Mouse (Mus musculus): ENCODE data around the gene Orai1. TPM values are rescaled to one million over a fixed set of nuclear protein-coding genes. Genes with fewer than 3 reads are reported as not detected.

Orai1 gene
- polyA plus RNA-seq, 1 experiment from 2014 or later = 18.2 TPM

DNA sequence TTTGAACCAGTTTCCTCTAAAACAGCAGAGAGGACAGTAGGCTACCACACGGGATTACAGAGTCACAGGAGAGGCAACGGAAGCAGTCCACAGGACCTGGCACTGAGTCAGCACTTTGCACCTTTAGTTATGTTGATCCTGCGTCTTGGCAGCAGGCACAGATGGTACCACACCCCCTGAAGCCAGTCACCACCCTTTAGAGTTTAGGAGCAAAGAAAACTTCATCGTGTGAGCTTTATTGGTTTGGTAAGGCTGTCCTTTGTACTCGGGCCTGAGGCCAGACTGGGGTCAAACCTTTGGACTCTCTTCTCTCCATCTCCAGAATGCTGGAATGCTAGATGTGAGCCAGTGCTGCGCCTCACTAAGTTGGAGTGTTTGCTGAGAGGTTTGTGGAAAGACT is 20.7 kb downstream of the Orai1 start:
- peak overlapping the region; percentile 43; the same call in 1 of the 2 replicates for H3K27ac ChIP-seq
- WGBS = 25% methylated on average over 6 of the region's 6 CpGs
- ATAC-seq (ENCODE audit: insufficient number of reproducible peaks, low FRiP score, low TSS enrichment, low read depth) = peak; percentile 27; the same call in 1 of the 2 replicates
- H3K27me3 ChIP-seq = no peaks in the 10 kb centered on the region
- H3K9ac ChIP-seq = no peak overlapping the region
- no peaks in the 10 kb centered on the region for H3K9me3 ChIP-seq
- H3K4me1 ChIP-seq = peaks cover 22% of the 10 kb centered on the region
- H3K4me3 ChIP-seq = no peak overlapping the region
- no peak overlapping the region for H3K4me2 ChIP-seq
- peaks cover 11% of the 10 kb centered on the region; the same call in 1 of the 2 replicates for H3K36me3 ChIP-seq

DNA sequence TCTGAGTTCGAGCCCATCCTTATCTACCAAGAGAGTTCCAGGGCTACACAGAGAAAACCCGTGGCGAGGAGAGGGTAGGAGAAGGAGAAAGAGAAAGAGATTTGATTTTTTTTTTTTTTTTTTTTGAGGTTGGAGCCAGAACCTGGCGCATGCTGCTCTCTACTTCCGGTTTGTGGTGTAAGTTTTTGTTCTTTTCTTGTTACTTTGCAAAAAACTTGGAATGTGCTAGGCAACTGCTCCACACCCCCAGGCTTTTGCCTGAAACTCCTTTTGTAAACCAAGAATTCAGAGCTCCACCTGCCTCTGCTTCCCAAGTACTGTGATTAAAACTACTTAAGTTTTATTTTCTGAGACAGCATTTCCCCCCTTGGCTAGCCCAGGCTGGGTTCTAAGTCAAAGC is 23.2 kb downstream of the Orai1 start:
- no peak for ATAC-seq (ENCODE audit: insufficient number of reproducible peaks, low FRiP score, low TSS enrichment, low read depth)
- Histone ChIP-seq H3K4me2 (no peak overlapping the region), H3K9ac (no peak overlapping the region), H3K27ac (no peak overlapping the region), H3K36me3 (no peaks in the 10 kb centered on the region), H3K27me3 (no peaks in the 10 kb centered on the region), H3K9me3 (no peaks in the 10 kb centered on the region), H3K4me1 (peaks cover 22% of the 10 kb centered on the region), H3K4me3 (no peak overlapping the region)
- WGBS = 79% methylated on average over 5 of the region's 5 CpGs

DNA sequence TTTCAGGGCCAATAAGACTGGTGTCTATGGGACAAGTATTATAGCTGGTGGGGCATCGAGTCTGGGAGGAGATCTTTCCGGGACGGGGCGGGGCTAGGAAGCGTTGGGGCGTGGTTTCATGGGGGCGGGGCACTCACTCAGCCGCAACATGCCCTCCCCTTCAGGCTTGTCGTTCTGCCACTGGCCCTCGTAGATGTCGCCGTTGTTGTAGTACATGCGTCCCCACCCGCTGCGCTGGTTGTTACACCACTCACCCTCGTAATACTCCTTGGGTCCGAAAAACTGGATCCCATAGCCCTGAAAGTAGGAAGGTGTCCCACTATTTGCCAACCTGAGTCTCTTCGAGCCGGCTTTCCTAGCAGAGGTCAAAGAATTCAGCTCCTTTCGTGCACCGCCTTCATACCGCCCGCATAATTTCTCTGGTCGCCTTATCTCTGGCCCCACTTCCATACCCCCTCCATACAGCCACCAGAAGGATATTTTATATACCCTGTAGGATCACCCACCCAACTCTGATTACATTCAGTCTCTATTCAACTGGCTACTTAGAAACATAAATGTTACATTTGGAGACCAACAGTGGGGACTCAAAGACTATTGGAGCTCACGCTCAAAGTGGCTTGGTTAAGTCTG is 24.4 kb downstream of the Orai1 start:
- Histone ChIP-seq H3K27ac (no peak overlapping the region), H3K27me3 (no peaks in the 10 kb centered on the region), H3K4me3 (peak overlapping the region; percentile 31), H3K36me3 (no peaks in the 10 kb centered on the region), H3K9me3 (no peaks in the 10 kb centered on the region), H3K4me2 (peak overlapping the region; percentile 53), H3K4me1 (peaks cover 22% of the 10 kb centered on the region), H3K9ac (no peak overlapping the region)
- WGBS = 5% methylated on average over 25 of the region's 25 CpGs
- ATAC-seq (ENCODE audit: insufficient number of reproducible peaks, low FRiP score, low TSS enrichment, low read depth) = 0 out of 2 replicates have a peak, but pooled peaks have one; percentile 38

DNA sequence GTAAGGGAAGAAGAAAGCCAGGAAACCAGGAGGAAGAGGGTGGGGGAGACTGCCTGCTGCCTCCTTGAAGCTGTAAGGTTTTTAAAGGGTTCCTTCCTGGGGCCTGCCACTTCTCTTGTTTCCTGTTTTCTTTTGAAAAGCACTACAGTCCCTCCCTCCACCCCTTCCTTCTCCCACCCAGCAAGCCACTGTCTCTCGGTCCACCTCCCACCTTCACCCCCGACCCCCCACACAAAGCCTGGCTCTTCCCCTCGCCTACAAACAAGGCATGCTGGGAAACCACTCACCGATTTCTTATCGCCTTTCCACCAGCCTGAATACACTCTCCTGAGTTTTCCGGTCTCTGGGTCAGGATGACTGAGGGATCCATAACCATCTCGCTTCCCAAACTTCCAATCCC is 25.9 kb downstream of the Orai1 start:
- no peak overlapping the region for H3K4me2 ChIP-seq
- WGBS = 60% methylated on average over 7 of the region's 7 CpGs
- H3K4me3 ChIP-seq = no peak overlapping the region
- no peak for ATAC-seq (ENCODE audit: insufficient number of reproducible peaks, low FRiP score, low TSS enrichment, low read depth)
- no peak overlapping the region for H3K27ac ChIP-seq
- H3K4me1 ChIP-seq = peaks cover 17% of the 10 kb centered on the region
- no peak overlapping the region for H3K9ac ChIP-seq
- H3K27me3 ChIP-seq = no peaks in the 10 kb centered on the region
- no peaks in the 10 kb centered on the region for H3K36me3 ChIP-seq
- H3K9me3 ChIP-seq = no peaks in the 10 kb centered on the region

DNA sequence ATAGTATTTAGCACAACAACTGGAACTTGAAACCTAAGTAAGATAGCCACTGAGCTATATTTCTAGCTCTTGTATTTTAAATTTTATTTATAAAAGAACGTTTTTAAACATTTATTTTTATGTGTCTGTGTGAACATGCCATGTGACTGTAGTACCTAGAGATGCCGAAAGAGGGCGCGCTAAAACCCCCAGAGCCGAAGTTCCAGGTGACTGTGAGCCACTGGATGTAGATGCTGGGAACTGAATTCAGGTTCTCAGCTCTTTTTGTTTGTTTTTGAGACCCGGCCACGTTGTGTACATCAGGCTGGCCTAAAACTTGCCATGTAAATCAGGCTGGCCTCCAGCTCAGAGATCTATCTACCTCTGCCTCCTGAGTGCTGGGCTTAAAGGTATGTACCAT is 29.0 kb downstream of the Orai1 start:
- Histone ChIP-seq H3K9ac (no peak overlapping the region), H3K27me3 (no peaks in the 10 kb centered on the region), H3K36me3 (no peaks in the 10 kb centered on the region), H3K27ac (no peak overlapping the region), H3K9me3 (no peaks in the 10 kb centered on the region), H3K4me1 (peaks cover 6% of the 10 kb centered on the region), H3K4me3 (no peak overlapping the region), H3K4me2 (no peak overlapping the region)
- WGBS = 26% methylated on average over 7 of the region's 7 CpGs
- ATAC-seq (ENCODE audit: insufficient number of reproducible peaks, low FRiP score, low TSS enrichment, low read depth) = no peak

DNA sequence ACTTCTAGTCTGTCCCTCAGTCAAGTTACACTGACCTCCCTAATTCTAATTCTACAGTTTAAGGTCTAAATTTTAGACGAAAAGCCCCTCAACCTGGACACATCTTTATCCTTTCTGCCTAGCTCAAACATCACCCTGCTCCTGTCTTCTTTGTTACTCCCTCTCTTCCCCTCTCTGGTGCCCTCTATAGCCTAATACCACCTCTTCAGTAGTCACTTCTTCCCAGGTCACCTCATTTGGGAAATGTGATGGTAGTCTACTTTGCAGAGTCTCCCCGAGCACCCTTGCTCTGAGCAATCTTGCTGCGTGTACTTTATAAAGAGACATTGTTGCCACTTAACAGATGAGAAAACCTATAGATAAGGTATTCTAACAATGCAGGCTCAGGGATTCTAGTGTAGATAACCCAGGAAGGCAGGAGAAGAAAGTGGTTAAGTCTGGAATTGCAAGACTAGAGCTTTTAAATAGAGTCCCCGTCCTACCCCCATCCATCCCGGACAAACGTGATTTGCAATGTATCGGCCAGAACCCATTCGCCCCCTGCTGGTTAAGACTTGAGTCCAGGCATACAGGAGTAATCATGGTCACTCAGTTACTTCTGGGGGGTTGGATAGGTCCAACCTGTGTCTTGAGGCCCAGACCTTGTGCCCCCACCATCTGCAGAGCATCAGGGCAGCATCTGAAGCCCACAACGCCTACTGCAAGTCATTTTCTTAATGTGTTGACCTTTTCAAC is 30.9 kb downstream of the Orai1 start:
- H3K27ac ChIP-seq = no peak overlapping the region
- no peaks in the 10 kb centered on the region for H3K27me3 ChIP-seq
- H3K36me3 ChIP-seq = no peaks in the 10 kb centered on the region
- H3K9me3 ChIP-seq = no peaks in the 10 kb centered on the region
- no peak overlapping the region for H3K4me2 ChIP-seq
- WGBS = 26% methylated on average over 9 of the region's 9 CpGs
- peaks cover 7% of the 10 kb centered on the region for H3K4me1 ChIP-seq
- H3K4me3 ChIP-seq = no peak overlapping the region
- ATAC-seq (ENCODE audit: insufficient number of reproducible peaks, low FRiP score, low TSS enrichment, low read depth) = no peak
- no peak overlapping the region for H3K9ac ChIP-seq

DNA sequence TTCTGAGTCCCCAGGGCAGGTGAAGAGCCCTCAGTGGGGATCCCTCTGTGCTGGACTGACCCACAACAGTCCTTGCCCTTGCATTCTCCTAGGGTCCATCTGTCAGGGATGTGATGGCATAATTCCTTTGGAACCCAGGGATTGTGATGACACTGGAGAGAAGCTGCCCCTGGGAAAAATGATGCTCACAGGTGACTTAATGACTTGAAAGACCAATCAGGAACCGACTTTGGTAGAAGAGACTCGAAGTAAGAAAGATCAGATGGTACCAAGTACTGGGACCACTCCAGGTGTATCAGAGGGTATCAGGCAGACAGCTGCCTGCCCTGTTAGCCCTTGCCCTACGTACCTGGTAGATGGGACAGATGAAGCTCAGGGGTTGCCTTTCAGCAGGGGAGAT is 32.0 kb downstream of the Orai1 start, which contains the start of gene Morn3:
Gene Morn3 (minus strand): TSS at position 101 of the 400 bp plus-strand sequence.
- H3K4me3 ChIP-seq = no peak within 1 kb of the TSS
- H3K36me3 ChIP-seq = no peaks in the 10 kb centered on the region
- no peak for ATAC-seq (ENCODE audit: insufficient number of reproducible peaks, low FRiP score, low TSS enrichment, low read depth)
- H3K27ac ChIP-seq = no peak within 1 kb of the TSS
- H3K9ac ChIP-seq = no peak within 1 kb of the TSS
- H3K4me2 ChIP-seq = no peak within 1 kb of the TSS
- H3K4me1 ChIP-seq = peaks cover 7% of the 10 kb centered on the region
- 76% methylated on average over 3 of the region's 3 CpGs for WGBS
- no peaks in the 10 kb centered on the region for H3K9me3 ChIP-seq
- no peaks in the 10 kb centered on the region for H3K27me3 ChIP-seq

DNA sequence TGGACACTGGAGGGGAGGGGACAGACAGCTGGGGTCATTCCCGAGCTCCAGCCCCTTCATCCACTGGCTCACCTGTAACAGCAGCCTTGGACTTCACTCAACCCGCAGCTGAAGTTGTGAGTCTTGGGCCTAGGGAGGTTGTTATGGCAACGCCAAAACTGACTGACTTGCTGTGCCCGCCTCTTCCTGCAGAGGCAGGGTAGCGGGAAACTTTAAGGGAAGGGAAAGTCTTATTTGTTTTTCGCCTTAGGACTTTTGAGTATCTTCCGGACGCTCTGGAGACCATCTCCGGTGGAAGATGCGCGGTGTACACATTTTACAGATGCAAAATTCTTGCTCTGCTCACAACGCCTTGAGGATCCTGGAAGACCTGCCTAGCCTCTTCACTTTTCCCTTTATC is 34.4 kb downstream of the Orai1 start:
- Histone ChIP-seq H3K36me3 (no peaks in the 10 kb centered on the region), H3K27ac (no peak overlapping the region), H3K9ac (no peak overlapping the region), H3K4me1 (peaks cover 7% of the 10 kb centered on the region), H3K4me3 (peak overlapping the region; percentile 13; the same call in 1 of the 2 replicates), H3K27me3 (no peaks in the 10 kb centered on the region), H3K9me3 (no peaks in the 10 kb centered on the region), H3K4me2 (peak overlapping the region; percentile 41)
- WGBS = 5% methylated on average over 12 of the region's 12 CpGs
- no peak for ATAC-seq (ENCODE audit: insufficient number of reproducible peaks, low FRiP score, low TSS enrichment, low read depth)

DNA sequence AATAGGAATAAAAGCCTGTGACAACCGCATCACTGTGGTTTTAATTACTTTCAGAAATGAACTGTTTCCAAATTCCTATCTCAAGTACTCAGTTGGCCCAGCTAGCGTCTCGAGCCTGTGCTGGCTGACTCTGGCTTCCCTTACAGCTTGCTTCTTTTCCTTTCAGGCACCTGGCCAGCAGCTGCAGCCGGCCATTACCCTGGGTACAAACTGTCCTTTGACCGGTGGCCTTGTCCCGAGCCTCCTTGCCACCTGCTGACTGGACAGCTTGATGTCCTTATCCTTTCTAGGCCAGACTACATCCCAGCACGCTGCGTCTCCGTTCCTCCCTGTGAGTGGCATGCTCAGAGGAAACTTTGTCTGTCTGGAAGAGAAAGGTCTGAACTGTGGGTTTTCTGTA is 36.0 kb downstream of the Orai1 start:
- 70% methylated on average over 9 of the region's 9 CpGs for WGBS
- H3K4me3 ChIP-seq = no peak overlapping the region

DNA sequence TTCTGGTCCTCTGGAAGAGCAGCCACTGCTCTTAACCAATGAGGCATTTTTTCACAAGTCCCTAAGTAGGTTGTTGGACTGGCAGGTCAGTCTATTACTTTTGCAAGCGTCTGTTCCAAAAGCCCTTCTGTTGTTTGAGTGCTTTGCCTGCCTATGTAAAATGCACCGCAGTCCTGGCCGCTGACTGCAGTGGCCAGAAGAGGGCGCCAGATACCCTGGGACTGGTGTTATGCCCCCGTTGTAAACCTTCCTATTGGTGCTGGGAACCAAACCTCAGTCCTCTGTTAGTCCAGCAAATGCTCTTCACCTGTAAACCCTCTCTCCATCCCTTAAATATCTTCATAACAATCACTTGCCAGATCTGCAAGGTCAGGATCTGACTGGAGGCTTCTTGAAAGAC is 36.9 kb downstream of the Orai1 start:
- Histone ChIP-seq H3K36me3 (no peaks in the 10 kb centered on the region), H3K27ac (no peak overlapping the region), H3K4me3 (no peak overlapping the region), H3K9me3 (no peaks in the 10 kb centered on the region), H3K27me3 (no peaks in the 10 kb centered on the region), H3K4me1 (peaks cover 7% of the 10 kb centered on the region), H3K4me2 (no peak overlapping the region), H3K9ac (no peak overlapping the region)
- no peak for ATAC-seq (ENCODE audit: insufficient number of reproducible peaks, low FRiP score, low TSS enrichment, low read depth)
- WGBS = 80% methylated on average over 5 of the region's 5 CpGs

More for the DNA sequence above, 36.0 kb downstream of the Orai1 start:
- Histone ChIP-seq H3K4me2 (no peak overlapping the region), H3K27ac (no peak overlapping the region), H3K9ac (no peak overlapping the region), H3K4me1 (peaks cover 7% of the 10 kb centered on the region), H3K27me3 (no peaks in the 10 kb centered on the region), H3K9me3 (no peaks in the 10 kb centered on the region), H3K36me3 (no peaks in the 10 kb centered on the region)
- no peak for ATAC-seq (ENCODE audit: insufficient number of reproducible peaks, low FRiP score, low TSS enrichment, low read depth)

DNA sequence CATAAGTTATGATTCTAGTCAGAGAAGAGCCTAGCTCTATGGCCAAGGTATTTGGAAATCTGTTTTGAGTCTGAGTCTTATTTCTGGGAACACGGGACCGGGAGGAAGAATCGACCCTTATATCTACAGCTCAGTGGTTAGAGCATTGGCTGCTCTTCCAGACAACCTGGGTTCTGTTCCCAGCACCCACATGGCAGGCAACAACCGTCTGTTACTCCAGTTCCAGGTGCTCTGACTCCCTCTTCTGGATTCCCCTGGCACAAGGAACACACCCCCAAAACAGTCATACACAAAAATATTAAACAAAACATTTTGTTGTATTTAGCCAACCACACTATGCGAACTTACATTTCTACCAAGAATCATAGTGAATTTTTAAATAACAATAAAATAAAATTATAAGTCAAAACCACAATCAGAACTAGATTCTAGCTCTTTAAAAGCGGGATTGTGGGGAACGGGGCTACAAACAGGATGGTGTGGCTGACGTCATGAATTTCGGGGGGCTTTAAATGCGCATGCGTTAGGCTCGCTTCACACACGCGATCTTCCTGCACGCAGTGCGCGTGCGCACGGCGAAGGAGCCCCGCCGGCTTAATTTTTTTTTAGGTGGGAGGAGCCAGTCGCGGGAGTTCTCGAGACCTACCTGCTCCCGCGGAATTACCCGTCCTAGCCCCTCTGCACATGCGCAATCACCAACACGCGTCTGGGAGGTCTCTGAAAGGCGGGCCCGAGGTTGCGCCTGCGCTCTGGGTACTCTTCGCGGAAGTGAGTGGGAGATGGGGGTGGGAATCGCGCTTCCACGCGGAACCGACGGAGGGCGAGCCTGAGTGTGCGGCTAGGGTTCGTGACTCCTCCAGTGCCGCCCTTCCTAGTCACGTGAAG is 42.7 kb downstream of the Orai1 start:
- Histone ChIP-seq H3K9ac (peak overlapping the region; percentile 14; the same call in 1 of the 2 replicates), H3K27me3 (no peaks in the 10 kb centered on the region), H3K4me3 (peak overlapping the region; percentile 45), H3K4me1 (peaks cover 12% of the 10 kb centered on the region), H3K36me3 (no peaks in the 10 kb centered on the region), H3K9me3 (no peaks in the 10 kb centered on the region), H3K27ac (peak overlapping the region; percentile 79), H3K4me2 (peak overlapping the region; percentile 37)
- 8% methylated on average over 48 of the region's 48 CpGs for WGBS
- ATAC-seq (ENCODE audit: insufficient number of reproducible peaks, low FRiP score, low TSS enrichment, low read depth) = peak; percentile 97
